Mouse (Mus musculus): Measurements from ENCODE around the gene Olfr1047.
"Not testable (repeated sequence)": the region's sequence is repeated elsewhere in the genome, so short reads cannot be mapped to it uniquely, and the experiment has no call there.

Olfr1047 gene

DNA sequence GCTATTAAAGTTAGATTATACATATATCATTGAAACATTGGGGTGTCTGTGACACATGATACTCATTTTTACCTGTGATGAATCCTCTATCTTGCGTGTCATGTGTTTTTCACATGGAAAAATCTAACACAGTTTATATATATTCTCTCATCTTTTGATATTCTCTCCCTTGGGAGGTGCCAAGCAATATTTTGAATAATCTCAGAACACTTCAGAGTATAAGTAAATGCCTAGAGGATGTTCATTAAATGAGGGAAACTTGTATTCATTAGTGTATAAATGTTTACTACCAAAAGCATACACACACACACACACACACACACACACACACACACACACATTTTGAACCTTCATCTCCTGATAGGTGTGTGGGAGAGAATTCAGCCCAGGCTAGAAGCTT, at the start of gene Olfr1047:
Gene Olfr1047 (minus strand): TSS at position 101 of the 400 bp plus-strand sequence.
- no peak for DNase-seq (ENCODE audit: low spot score)

DNA sequence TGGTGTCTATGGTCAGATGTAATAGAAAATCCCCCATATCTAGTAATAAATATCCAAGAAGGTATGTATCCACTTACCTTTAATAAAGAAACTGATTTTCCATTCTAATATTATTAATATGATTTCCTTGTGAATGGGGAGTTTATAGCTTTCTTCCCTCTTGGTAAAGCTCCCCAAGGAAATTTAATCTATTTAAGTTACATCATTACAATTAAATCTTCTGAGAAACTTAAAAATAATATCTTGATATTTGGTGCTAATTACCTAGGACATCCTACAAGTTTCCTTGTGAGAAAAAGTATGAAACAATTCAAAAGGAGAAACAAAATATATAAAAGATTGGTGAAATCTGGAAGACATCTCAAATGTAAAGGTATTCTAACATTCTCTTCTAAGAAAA, 47.8 kb upstream of the Olfr1047 start, which contains the start of gene Olfr1051:
Gene Olfr1051 (minus strand): TSS at position 101 of the 400 bp plus-strand sequence.
- not testable (repeated sequence) for DNase-seq (ENCODE audit: low spot score)

DNA sequence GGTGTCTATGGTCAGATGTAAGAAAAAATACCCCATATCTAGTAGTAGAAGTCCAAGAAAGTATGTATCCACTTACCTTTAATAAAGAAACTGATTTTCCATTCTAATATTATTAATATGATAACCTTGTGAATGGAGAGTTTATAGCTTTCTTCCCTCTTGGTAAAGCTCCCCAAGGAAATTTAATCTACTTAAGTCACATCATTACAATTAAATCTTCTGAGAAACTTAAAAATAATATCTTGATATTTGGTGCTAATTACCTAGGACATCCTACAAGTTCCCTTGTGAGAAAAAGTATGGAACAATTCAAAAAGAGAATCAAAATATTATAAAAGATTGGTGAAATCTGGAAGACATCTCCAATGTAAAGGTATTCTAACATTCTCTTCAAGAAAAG, 27.0 kb upstream of the Olfr1047 start, which contains the start of gene Olfr1049:
Gene Olfr1049 (minus strand): TSS at position 101 of the 400 bp plus-strand sequence.
- not testable (repeated sequence) for DNase-seq (ENCODE audit: low spot score)

DNA sequence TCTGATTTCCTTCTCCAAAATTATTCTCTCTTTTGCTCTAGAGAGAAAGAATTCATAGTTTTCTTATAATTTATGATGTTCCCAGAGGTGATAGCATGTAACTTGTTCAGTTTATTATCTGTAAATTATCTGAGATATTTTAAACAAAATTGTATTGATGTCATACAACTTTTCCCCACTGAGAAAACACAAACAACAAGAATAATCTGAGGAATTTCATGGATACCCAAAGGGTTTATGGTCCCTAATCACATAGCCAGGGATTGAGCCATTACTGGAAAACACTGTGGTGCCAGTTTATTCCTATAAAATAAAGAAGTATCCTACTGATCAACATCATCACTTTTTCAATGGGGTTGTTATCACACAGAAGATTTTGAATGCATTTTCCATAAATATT, 9.0 kb upstream of the Olfr1047 start, which contains the start of gene Olfr1048:
Gene Olfr1048 (minus strand): TSS at position 101 of the 400 bp plus-strand sequence.
- no peak for DNase-seq (ENCODE audit: low spot score)

DNA sequence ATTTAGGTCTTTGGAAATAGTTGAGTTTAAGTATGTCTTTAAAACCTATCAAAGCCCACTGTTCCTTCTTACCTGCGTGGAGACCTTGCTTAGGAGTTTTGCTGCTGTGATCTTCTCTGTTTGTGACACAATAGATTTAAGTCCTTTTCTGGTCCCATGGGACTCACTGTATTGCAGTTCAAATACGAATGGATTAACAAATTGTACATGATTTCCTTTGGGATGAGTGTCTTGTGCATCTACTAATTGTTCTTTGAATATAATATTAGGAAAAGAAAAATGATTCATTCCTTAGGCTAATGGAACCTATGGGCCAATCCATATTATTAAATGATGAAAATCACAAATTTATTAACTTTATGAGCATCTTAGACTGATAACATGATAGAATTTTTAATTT, 12.0 kb downstream of the Olfr1047 start, which contains the start of gene Olfr1046:
Gene Olfr1046 (minus strand): TSS at position 101 of the 400 bp plus-strand sequence.
- no peak for DNase-seq (ENCODE audit: low spot score)

DNA sequence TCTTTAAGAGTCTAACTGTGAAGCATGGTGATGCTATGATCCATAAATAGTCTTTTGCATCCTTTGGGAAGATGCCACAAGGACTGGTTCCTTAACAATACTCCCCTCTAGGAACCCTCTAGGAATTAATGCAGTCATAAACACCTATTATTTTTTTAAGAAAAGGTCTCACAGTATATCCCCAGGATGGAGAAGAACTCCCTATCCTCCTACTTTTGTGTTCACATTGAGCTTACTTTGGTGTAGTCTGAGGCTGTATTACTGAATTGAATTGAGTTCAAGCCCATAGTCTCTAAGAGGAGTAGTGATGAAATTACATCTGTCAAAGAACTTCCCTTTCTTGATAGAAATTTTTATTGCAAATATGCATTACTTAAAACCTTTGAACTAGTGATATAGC, 28.3 kb downstream of the Olfr1047 start, which contains the start of gene Olfr1045:
Gene Olfr1045 (minus strand): TSS at position 101 of the 400 bp plus-strand sequence.
- DNase-seq (ENCODE audit: low spot score) = no peak

DNA sequence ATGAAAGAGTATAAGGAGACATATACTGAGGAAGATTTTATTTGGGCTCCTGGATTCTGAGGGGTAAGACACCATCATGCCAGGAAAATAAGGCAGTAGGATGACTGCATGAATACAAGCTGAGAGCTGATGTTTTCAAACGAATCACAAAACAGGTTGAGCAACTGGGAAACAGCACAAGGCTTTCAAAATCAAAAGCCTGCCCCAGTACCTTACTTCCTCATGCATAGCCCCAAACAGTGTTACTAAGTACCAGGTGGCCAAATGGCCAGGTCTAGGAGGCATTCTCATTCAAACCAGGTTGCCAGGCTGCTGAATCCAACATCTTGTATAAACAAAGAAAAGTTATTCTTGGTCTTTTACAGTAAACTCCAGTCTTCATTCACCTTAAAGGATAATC, 35.3 kb downstream of the Olfr1047 start:
- no peak for DNase-seq (ENCODE audit: low spot score)

DNA sequence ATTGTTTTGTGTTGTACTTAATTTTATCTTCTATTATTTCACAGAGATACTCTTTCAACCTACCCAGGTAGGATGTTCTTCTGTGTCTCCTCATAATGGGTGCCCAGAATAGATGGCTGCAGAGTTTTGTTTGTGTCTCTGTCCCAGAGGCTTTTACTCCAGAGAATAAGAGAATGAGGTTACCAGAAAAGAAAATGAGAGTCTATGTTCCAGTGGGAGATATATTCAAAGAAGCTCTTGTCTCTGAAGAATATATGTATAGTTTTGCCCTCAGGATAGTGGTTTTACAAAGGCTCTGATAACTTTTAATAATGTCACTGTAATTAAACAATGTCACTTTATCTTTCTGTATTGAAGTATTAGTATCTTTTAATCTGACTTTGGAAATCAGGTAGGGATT, 45.6 kb downstream of the Olfr1047 start, which contains the start of gene Olfr52:
Gene Olfr52 (minus strand): TSS at position 101 of the 400 bp plus-strand sequence.
- DNase-seq (ENCODE audit: low spot score) = no peak

DNA sequence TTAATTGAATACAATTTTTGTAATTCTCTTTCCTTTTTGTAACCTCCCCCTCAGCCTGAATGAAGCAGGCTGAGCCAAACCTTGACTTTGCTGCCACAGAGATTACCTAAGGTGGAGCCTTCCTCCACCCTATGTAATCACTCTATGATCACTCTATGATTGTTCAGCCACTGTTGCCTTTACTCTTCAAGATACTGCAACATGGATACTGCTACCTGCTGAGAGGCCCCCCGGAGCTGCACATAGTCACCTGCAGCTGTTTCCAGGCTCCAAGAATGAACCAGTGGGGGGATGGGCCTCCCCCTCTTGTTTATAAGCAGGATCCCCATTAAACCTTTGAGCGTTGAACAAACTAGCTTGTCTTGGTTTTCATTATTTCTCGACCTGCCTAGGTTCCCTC, 51.3 kb downstream of the Olfr1047 start:
- no peak for DNase-seq (ENCODE audit: low spot score)

DNA sequence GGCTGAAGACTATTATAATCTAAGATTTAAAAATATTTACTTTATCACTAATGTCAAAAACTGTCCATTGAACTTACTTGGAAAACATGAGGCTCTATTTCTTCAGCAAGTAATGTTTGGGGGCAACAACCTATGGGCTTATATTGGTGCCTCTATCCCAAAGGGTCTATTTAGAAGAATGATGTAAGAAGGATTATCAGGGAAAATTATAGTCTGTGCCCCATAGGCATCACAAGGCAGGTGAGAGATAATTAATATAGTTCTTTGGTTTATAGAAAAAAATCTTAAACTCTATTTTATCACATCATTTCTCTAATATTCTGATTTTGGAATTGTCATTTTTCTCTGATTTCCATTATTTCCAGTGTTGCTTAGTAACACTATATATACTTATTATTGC, 53.5 kb downstream of the Olfr1047 start, which contains the start of gene Olfr1044:
Gene Olfr1044 (minus strand): TSS at position 101 of the 400 bp plus-strand sequence.
- DNase-seq (ENCODE audit: low spot score) = no peak

Data from urinary bladder, postnatal 10 days (tissue).